Mouse (Mus musculus): ENCODE results near the gene Adprm. TPM values are rescaled to one million over a fixed set of nuclear protein-coding genes. Genes with fewer than 3 reads are reported as not detected.

The Adprm gene
- polyA plus RNA-seq, 1 experiment from 2014 or later = 27.0 TPM

GRCm38 (mm10) chr11:67067741-67068140, 15.3 kb upstream of the Adprm start:
- Histone ChIP-seq H3K36me3 (replicated peaks) (peaks cover 36% of the 10 kb centered on the region), H3K27me3 (no peaks in the 10 kb centered on the region), H3K4me3 (replicated peaks) (no peak overlapping the region), H3K4me1 (no peaks in the 10 kb centered on the region), H3K9ac (no peak overlapping the region), H3K27ac (no peak overlapping the region), H3K4me2 (no peak overlapping the region), H3K9me3 (no peaks in the 10 kb centered on the region)
- no peak for ATAC-seq (ENCODE audit: low FRiP score)
- 94% methylated on average over 3 of the region's 3 CpGs for WGBS

- H3K9ac ChIP-seq = no peak overlapping the region
- H3K36me3 ChIP-seq (replicated peaks) = peaks cover 78% of the 10 kb centered on the region
Observed at GRCm38 (mm10) chr11:67062726-67063125, 10.3 kb upstream of the Adprm start.

DNA sequence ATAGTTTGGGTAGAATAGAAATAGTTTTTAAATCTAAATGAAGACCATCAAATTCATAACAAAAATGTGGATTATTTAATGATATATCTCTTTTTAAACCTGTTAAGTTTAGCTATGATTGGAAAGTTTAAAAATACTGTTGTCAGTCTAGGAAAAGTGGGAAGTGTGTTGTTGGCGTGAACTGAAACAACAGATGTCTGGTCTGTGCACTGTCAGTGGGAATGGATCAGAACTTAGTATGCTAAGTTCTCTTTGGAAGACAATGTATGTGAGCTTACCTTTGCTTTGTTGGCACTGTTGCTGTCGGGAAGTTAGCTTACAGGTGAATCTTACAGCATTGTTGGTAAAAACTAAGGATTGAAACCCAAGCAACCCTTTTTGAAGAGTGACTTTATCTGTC, 8.9 kb upstream of the Adprm start:
- Histone ChIP-seq H3K4me3 (replicated peaks) (no peak overlapping the region), H3K4me1 (no peaks in the 10 kb centered on the region), H3K36me3 (replicated peaks) (peaks cover 85% of the 10 kb centered on the region), H3K4me2 (no peak overlapping the region), H3K9me3 (no peaks in the 10 kb centered on the region), H3K27me3 (no peaks in the 10 kb centered on the region), H3K9ac (no peak overlapping the region), H3K27ac (no peak overlapping the region)
- 87% methylated on average over 2 of the region's 2 CpGs for WGBS
- no peak for ATAC-seq (ENCODE audit: low FRiP score)

More at GRCm38 (mm10) chr11:67062726-67063125, 10.3 kb upstream of the Adprm start:
- Histone ChIP-seq H3K4me2 (no peak overlapping the region), H3K27ac (no peak overlapping the region), H3K9me3 (no peaks in the 10 kb centered on the region), H3K4me1 (no peaks in the 10 kb centered on the region), H3K4me3 (replicated peaks) (no peak overlapping the region), H3K27me3 (no peaks in the 10 kb centered on the region)
- WGBS = 89% methylated on average over 3 of the region's 3 CpGs
- no peak for ATAC-seq (ENCODE audit: low FRiP score)

DNA sequence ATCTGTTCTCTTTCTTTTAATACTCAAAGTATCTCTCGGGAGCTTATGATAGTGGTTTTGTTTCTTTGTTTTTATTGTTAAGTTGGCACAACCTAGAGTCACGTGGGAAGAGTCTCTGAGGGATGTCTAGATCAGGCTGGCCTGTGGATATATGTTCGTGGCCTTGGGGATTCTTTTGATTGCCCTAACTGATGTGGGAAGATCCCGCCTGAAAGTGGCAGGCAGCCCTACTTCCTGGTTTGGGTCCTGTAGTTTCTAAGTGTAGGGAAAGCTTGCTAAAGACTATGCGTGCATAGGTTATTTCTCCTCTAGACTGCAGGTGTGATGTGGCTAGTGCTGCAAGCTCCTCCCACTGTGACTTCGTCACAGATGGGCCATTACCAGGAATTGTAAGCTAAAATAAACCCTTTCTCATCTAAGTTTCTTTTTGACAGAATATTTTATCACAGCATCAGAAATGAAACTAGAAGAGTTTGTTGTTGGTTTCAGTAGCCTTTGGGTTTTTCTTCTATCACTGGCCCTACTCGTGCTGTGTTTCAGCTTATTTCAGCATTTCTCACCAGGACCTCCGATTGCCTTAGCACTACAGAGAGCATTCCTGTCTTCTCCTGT, 2.5 kb upstream of the Adprm start:
- Histone ChIP-seq H3K4me2 (no peak overlapping the region), H3K9ac (no peak overlapping the region), H3K9me3 (no peaks in the 10 kb centered on the region), H3K27me3 (no peaks in the 10 kb centered on the region), H3K36me3 (replicated peaks) (peaks cover 42% of the 10 kb centered on the region), H3K4me1 (peaks cover 20% of the 10 kb centered on the region), H3K4me3 (replicated peaks) (no peak overlapping the region), H3K27ac (no peak overlapping the region)
- WGBS = 93% methylated on average over 8 of the region's 8 CpGs
- ATAC-seq (ENCODE audit: low FRiP score) = no peak

DNA sequence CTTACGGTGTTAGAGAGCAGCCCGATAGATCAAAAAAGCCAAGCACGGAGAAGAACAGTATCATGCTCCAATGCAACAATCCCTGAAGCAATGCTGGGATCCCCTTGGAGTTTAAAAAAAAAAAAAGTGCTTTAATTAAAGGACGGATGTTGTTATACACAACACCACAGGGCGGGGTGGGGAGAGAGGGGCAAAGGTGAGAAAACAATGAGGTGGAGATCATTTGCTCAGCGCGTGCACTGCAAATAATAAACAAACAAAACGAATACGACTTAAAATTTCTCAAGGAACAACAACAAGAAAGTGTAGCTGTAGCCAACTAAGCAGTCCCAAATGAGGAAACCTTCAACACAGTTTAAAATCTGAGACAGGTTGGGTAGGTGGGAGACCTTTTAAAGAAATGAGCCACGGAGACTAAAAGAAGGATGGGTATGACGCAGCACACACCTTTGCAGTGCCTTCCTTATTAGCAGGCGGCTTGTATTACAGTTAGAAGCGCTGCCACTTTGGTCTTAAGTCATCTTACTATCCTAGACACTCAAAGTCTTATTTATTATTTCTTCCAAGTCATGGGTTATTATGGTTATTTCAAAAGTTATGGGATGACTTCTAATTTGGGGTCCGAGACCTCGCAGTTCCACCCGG, 596 bp downstream of the Adprm start:
- peak overlapping the region; percentile 46; the same call in 1 of the 2 replicates for H3K27ac ChIP-seq

GRCm38 (mm10) chr11:67049256-67049655, 3.1 kb downstream of the Adprm start:
- Histone ChIP-seq H3K9me3 (no peaks in the 10 kb centered on the region), H3K36me3 (replicated peaks) (peaks cover 14% of the 10 kb centered on the region), H3K27me3 (no peaks in the 10 kb centered on the region), H3K9ac (no peak overlapping the region), H3K27ac (no peak overlapping the region), H3K4me2 (no peak overlapping the region), H3K4me1 (peaks cover 19% of the 10 kb centered on the region), H3K4me3 (replicated peaks) (no peak overlapping the region)
- WGBS = 89% methylated on average over 3 of the region's 3 CpGs
- ATAC-seq (ENCODE audit: low FRiP score) = no peak

More for the DNA sequence above, 596 bp downstream of the Adprm start:
- 9% methylated on average over 16 of the region's 16 CpGs for WGBS
- peaks cover 20% of the 10 kb centered on the region for H3K4me1 ChIP-seq
- H3K9ac ChIP-seq = peak overlapping the region; percentile 76
- ATAC-seq (ENCODE audit: low FRiP score) = no peak; the same call in 1 of the 2 replicates
- H3K36me3 ChIP-seq (replicated peaks) = peaks cover 12% of the 10 kb centered on the region
- H3K27me3 ChIP-seq = no peaks in the 10 kb centered on the region
- H3K4me3 ChIP-seq (replicated peaks) = peak overlapping the region; percentile 77
- H3K9me3 ChIP-seq = no peaks in the 10 kb centered on the region
- H3K4me2 ChIP-seq = peak overlapping the region; percentile 71

GRCm38 (mm10) chr11:67048496-67048895, 3.9 kb downstream of the Adprm start:
- ATAC-seq (ENCODE audit: low FRiP score) = no peak
- Histone ChIP-seq H3K27ac (no peak overlapping the region), H3K4me2 (no peak overlapping the region), H3K4me3 (replicated peaks) (no peak overlapping the region), H3K9ac (no peak overlapping the region), H3K9me3 (no peaks in the 10 kb centered on the region), H3K27me3 (no peaks in the 10 kb centered on the region), H3K36me3 (replicated peaks) (peaks cover 14% of the 10 kb centered on the region), H3K4me1 (peaks cover 11% of the 10 kb centered on the region)
- WGBS = 91% methylated on average over 8 of the region's 8 CpGs

GRCm38 (mm10) chr11:67047199-67047598, 5.2 kb downstream of the Adprm start:
- no peaks in the 10 kb centered on the region for H3K9me3 ChIP-seq
- H3K4me1 ChIP-seq = peaks cover 5% of the 10 kb centered on the region
- ATAC-seq (ENCODE audit: low FRiP score) = no peak
- H3K27me3 ChIP-seq = no peaks in the 10 kb centered on the region
- 98% methylated on average over 5 of the region's 5 CpGs for WGBS
- H3K36me3 ChIP-seq (replicated peaks) = peaks cover 14% of the 10 kb centered on the region
- no peak overlapping the region for H3K4me2 ChIP-seq
- no peak overlapping the region for H3K27ac ChIP-seq
- no peak overlapping the region for H3K4me3 ChIP-seq (replicated peaks)
- H3K9ac ChIP-seq = no peak overlapping the region

- H3K9me3 ChIP-seq = no peaks in the 10 kb centered on the region
- H3K4me3 ChIP-seq (replicated peaks) = no peak overlapping the region
- no peaks in the 10 kb centered on the region; the same call in 1 of the 2 replicates for H3K4me1 ChIP-seq
- no peak overlapping the region for H3K9ac ChIP-seq
- no peak overlapping the region for H3K27ac ChIP-seq
- no peak for ATAC-seq (ENCODE audit: low FRiP score)
- no peaks in the 10 kb centered on the region for H3K27me3 ChIP-seq
- WGBS = 86% methylated on average over 6 of the region's 6 CpGs
- H3K36me3 ChIP-seq (replicated peaks) = peaks cover 35% of the 10 kb centered on the region
- no peak overlapping the region for H3K4me2 ChIP-seq
Observed at GRCm38 (mm10) chr11:67044959-67045358, 7.4 kb downstream of the Adprm start.

GRCm38 (mm10) chr11:67043007-67043406, 9.4 kb downstream of the Adprm start:
- H3K27me3 ChIP-seq = no peaks in the 10 kb centered on the region
- no peak for ATAC-seq (ENCODE audit: low FRiP score)
- no peaks in the 10 kb centered on the region; the same call in 1 of the 2 replicates for H3K4me1 ChIP-seq
- H3K4me3 ChIP-seq (replicated peaks) = no peak overlapping the region
- H3K9me3 ChIP-seq = no peaks in the 10 kb centered on the region
- no peak overlapping the region for H3K9ac ChIP-seq
- H3K27ac ChIP-seq = no peak overlapping the region
- peaks cover 53% of the 10 kb centered on the region for H3K36me3 ChIP-seq (replicated peaks)
- H3K4me2 ChIP-seq = no peak overlapping the region
- 32% methylated on average over 8 of the region's 8 CpGs for WGBS

DNA sequence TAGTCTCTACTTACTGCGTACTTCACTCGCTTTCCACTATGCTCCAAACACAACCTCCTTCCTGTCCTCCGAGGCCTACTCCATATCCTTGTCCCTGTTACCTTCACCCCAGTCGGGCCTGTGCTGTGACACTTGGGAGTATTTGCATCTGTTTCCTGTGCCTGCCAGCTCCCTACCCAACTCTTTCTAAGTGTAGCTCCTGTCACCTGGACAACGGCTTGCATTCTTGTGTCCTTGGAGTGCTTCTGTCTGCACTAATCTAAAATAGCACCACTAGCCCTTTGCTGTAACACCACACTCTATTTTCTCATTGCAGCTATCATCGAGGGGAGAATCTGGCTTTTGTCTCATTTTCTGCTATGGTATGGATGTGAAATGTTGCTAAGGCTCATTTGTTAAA, 11.9 kb downstream of the Adprm start:
- Histone ChIP-seq H3K27me3 (no peaks in the 10 kb centered on the region), H3K27ac (no peak overlapping the region), H3K9me3 (no peaks in the 10 kb centered on the region), H3K4me1 (no peaks in the 10 kb centered on the region; the same call in 1 of the 2 replicates), H3K36me3 (replicated peaks) (peaks cover 50% of the 10 kb centered on the region), H3K4me3 (replicated peaks) (no peak overlapping the region), H3K4me2 (no peak overlapping the region), H3K9ac (no peak overlapping the region)
- ATAC-seq (ENCODE audit: low FRiP score) = no peak
- 97% methylated on average over 6 of the region's 6 CpGs for whole genome bisulfite sequencing

DNA sequence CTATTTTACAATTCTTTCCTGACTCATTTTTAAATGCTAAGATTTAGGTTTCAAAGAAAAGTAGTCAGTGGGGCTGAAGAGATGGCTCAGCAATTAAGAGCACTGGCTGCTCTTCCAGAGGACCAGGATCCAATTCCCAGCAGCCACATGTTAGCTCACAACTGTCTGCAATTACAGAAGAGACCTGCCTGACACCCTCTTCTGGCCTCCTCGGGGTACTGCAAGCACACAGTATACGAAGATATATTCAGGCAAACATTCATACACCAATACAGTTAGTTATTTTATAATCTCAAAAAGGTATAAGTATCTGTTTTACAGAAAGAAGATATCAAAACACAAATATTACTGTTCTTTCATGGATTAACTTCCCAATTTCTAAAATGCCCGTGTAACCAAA, 12.6 kb downstream of the Adprm start:
- Histone ChIP-seq H3K9ac (no peak overlapping the region), H3K4me2 (no peak overlapping the region), H3K4me1 (no peaks in the 10 kb centered on the region; the same call in 1 of the 2 replicates), H3K4me3 (replicated peaks) (no peak overlapping the region), H3K27ac (no peak overlapping the region), H3K36me3 (replicated peaks) (peaks cover 48% of the 10 kb centered on the region), H3K27me3 (no peaks in the 10 kb centered on the region), H3K9me3 (no peaks in the 10 kb centered on the region)
- WGBS = 86% methylated on average over 3 of the region's 3 CpGs
- ATAC-seq (ENCODE audit: low FRiP score) = no peak

- WGBS = 95% methylated on average over 9 of the region's 9 CpGs
- no peak for ATAC-seq (ENCODE audit: low FRiP score)
- peaks cover 44% of the 10 kb centered on the region for H3K36me3 ChIP-seq (replicated peaks)
- no peak overlapping the region for H3K9ac ChIP-seq
- H3K9me3 ChIP-seq = no peaks in the 10 kb centered on the region
- H3K4me3 ChIP-seq (replicated peaks) = no peak overlapping the region
- H3K27ac ChIP-seq = no peak overlapping the region
- H3K4me1 ChIP-seq = no peaks in the 10 kb centered on the region
- H3K27me3 ChIP-seq = no peaks in the 10 kb centered on the region
- no peak overlapping the region for H3K4me2 ChIP-seq
Observed at GRCm38 (mm10) chr11:67036892-67037291, 15.5 kb downstream of the Adprm start.

All from forebrain, embryonic 12.5 days (tissue).